Mouse (Mus musculus): Measurements from ENCODE around the gene Mogat1. TPM values are rescaled to one million over a fixed set of nuclear protein-coding genes. Genes with fewer than 3 reads are reported as not detected.
"Not testable (repeated sequence)": the region's sequence is repeated elsewhere in the genome, so short reads cannot be mapped to it uniquely, and the experiment has no call there.

The Mogat1 gene
- 0.79 TPM in 1 of 2 replicates, not detected in the other for polyA plus RNA-seq (2015; fragmentation: Nextera tagmentation; extraction: Ambion mirVana)

- no peaks in the 10 kb centered on the region for H3K36me3 ChIP-seq
- 74% methylated on average over 5 of the region's 5 CpGs for WGBS
- H3K27me3 ChIP-seq = no peaks in the 10 kb centered on the region; the same call in 1 of the 2 replicates
- peak within 1 kb of the TSS; percentile 63 for H3K4me2 ChIP-seq
- peak within 1 kb of the TSS; percentile 37 for H3K4me3 ChIP-seq
- peak within 1 kb of the TSS; percentile 69 for H3K9ac ChIP-seq
- peaks cover 7% of the 10 kb centered on the region for H3K4me1 ChIP-seq (replicated peaks)
- no peak for ATAC-seq (ENCODE audit: low FRiP score)
- no peak within 1 kb of the TSS for H3K27ac ChIP-seq
- no peaks in the 10 kb centered on the region for H3K9me3 ChIP-seq
Observed at GRCm38 (mm10) chr1:78510862-78511261, at the start of gene Mogat1. TSS of gene Mogat1 (plus strand) at chr1:78510991.

- no peak overlapping the region for H3K4me3 ChIP-seq
- H3K9ac ChIP-seq = no peak overlapping the region
- WGBS = 94% methylated on average over 5 of the region's 5 CpGs
- no peak for ATAC-seq (ENCODE audit: low FRiP score)
- H3K4me2 ChIP-seq = no peak overlapping the region
- H3K4me1 ChIP-seq (replicated peaks) = no peaks in the 10 kb centered on the region
- no peaks in the 10 kb centered on the region for H3K27me3 ChIP-seq
- H3K36me3 ChIP-seq = peaks cover 60% of the 10 kb centered on the region
- H3K27ac ChIP-seq = no peak overlapping the region
- H3K9me3 ChIP-seq = no peaks in the 10 kb centered on the region
Observed at GRCm38 (mm10) chr1:78472441-78472840, 38.4 kb upstream of the Mogat1 start.

GRCm38 (mm10) chr1:78483430-78483829 is 27.4 kb upstream of the Mogat1 start:
- no peaks in the 10 kb centered on the region for H3K9me3 ChIP-seq
- H3K36me3 ChIP-seq = peaks cover 16% of the 10 kb centered on the region
- ATAC-seq (ENCODE audit: low FRiP score) = no peak
- no peak overlapping the region for H3K4me3 ChIP-seq
- H3K27ac ChIP-seq = no peak overlapping the region
- H3K4me1 ChIP-seq (replicated peaks) = peaks cover 25% of the 10 kb centered on the region
- no peak overlapping the region for H3K9ac ChIP-seq
- no peak overlapping the region for H3K4me2 ChIP-seq
- WGBS = 93% methylated on average over 3 of the region's 3 CpGs
- H3K27me3 ChIP-seq = no peaks in the 10 kb centered on the region

GRCm38 (mm10) chr1:78484361-78484760 is 26.4 kb upstream of the Mogat1 start:
- Histone ChIP-seq H3K27ac (peak overlapping the region; percentile 35; the same call in 1 of the 2 replicates), H3K4me2 (no peak overlapping the region), H3K27me3 (no peaks in the 10 kb centered on the region), H3K9ac (peak overlapping the region; percentile 43; the same call in 1 of the 2 replicates), H3K9me3 (no peaks in the 10 kb centered on the region), H3K36me3 (peaks cover 10% of the 10 kb centered on the region), H3K4me1 (replicated peaks) (peaks cover 26% of the 10 kb centered on the region), H3K4me3 (no peak overlapping the region)
- WGBS = 49% methylated on average over 2 of the region's 2 CpGs
- no peak for ATAC-seq (ENCODE audit: low FRiP score)

- under 1% methylated on average over 28 of the region's 28 CpGs for WGBS
- Histone ChIP-seq H3K27ac (peak overlapping the region; percentile 52; the same call in 1 of the 2 replicates), H3K9ac (peak overlapping the region; percentile 90), H3K4me2 (peak overlapping the region; percentile 68), H3K36me3 (no peaks in the 10 kb centered on the region), H3K27me3 (peaks cover 11% of the 10 kb centered on the region; the same call in 1 of the 2 replicates), H3K4me1 (replicated peaks) (peaks cover 32% of the 10 kb centered on the region), H3K4me3 (peak overlapping the region; percentile 94), H3K9me3 (no peaks in the 10 kb centered on the region)
- no peak for ATAC-seq (ENCODE audit: low FRiP score)
Observed at GRCm38 (mm10) chr1:78488427-78488751, 22.4 kb upstream of the Mogat1 start.

- ATAC-seq (ENCODE audit: low FRiP score) = peak; percentile 98
- Histone ChIP-seq H3K9me3 (no peaks in the 10 kb centered on the region), H3K36me3 (no peaks in the 10 kb centered on the region), H3K27ac (peak within 1 kb of the TSS; percentile 52), H3K4me3 (peak within 1 kb of the TSS; percentile 94), H3K27me3 (peaks cover 12% of the 10 kb centered on the region; the same call in 1 of the 2 replicates), H3K9ac (peak within 1 kb of the TSS; percentile 90), H3K4me2 (peak within 1 kb of the TSS; percentile 68), H3K4me1 (replicated peaks) (peaks cover 32% of the 10 kb centered on the region)
- under 1% methylated on average over 31 of the region's 31 CpGs for WGBS
Observed at GRCm38 (mm10) chr1:78488752-78489492, 21.9 kb upstream of the Mogat1 start, which contains the start of gene Farsb. TSS of gene Farsb (minus strand) at chr1:78488897.

- Histone ChIP-seq H3K27me3 (peaks cover 17% of the 10 kb centered on the region; the same call in 1 of the 2 replicates), H3K4me3 (no peak overlapping the region), H3K27ac (no peak overlapping the region), H3K9ac (no peak overlapping the region), H3K9me3 (no peaks in the 10 kb centered on the region), H3K4me2 (no peak overlapping the region), H3K4me1 (replicated peaks) (peaks cover 32% of the 10 kb centered on the region), H3K36me3 (no peaks in the 10 kb centered on the region)
- 78% methylated on average over 1 of the region's 1 CpGs for WGBS
- no peak for ATAC-seq (ENCODE audit: low FRiP score)
Observed at GRCm38 (mm10) chr1:78490143-78490542, 20.6 kb upstream of the Mogat1 start.

GRCm38 (mm10) chr1:78501036-78501435 is 9.8 kb upstream of the Mogat1 start:
- WGBS = 93% methylated on average over 16 of the region's 16 CpGs
- no peak overlapping the region for H3K4me3 ChIP-seq
- no peaks in the 10 kb centered on the region for H3K4me1 ChIP-seq (replicated peaks)
- no peak overlapping the region for H3K27ac ChIP-seq
- H3K9me3 ChIP-seq = no peaks in the 10 kb centered on the region
- H3K36me3 ChIP-seq = no peaks in the 10 kb centered on the region
- no peak for ATAC-seq (ENCODE audit: low FRiP score)
- no peak overlapping the region for H3K4me2 ChIP-seq
- H3K9ac ChIP-seq = no peak overlapping the region
- no peaks in the 10 kb centered on the region for H3K27me3 ChIP-seq

- not testable (repeated sequence) for H3K27me3 ChIP-seq; H3K36me3 ChIP-seq; H3K4me3 ChIP-seq; H3K27ac ChIP-seq; H3K4me2 ChIP-seq; H3K4me1 ChIP-seq (replicated peaks); H3K9ac ChIP-seq; H3K9me3 ChIP-seq; ATAC-seq (ENCODE audit: low FRiP score)
- 93% methylated on average over 12 of the region's 12 CpGs for WGBS
Observed at GRCm38 (mm10) chr1:78501856-78502255, 8.9 kb upstream of the Mogat1 start.

- no peak for ATAC-seq (ENCODE audit: low FRiP score)
- no peaks in the 10 kb centered on the region for H3K4me1 ChIP-seq (replicated peaks)
- no peak overlapping the region for H3K4me2 ChIP-seq
- no peak overlapping the region for H3K4me3 ChIP-seq
- H3K36me3 ChIP-seq = no peaks in the 10 kb centered on the region
- H3K9ac ChIP-seq = no peak overlapping the region
- no peak overlapping the region for H3K27ac ChIP-seq
- H3K9me3 ChIP-seq = no peaks in the 10 kb centered on the region
- no peaks in the 10 kb centered on the region for H3K27me3 ChIP-seq
- WGBS = 95% methylated on average over 6 of the region's 6 CpGs
Observed at GRCm38 (mm10) chr1:78502527-78502926, 8.3 kb upstream of the Mogat1 start.

- Histone ChIP-seq H3K4me3 (no peak overlapping the region), H3K27ac (no peak overlapping the region), H3K9me3 (no peaks in the 10 kb centered on the region), H3K4me2 (no peak overlapping the region), H3K4me1 (replicated peaks) (peaks cover 7% of the 10 kb centered on the region), H3K9ac (no peak overlapping the region), H3K36me3 (no peaks in the 10 kb centered on the region), H3K27me3 (no peaks in the 10 kb centered on the region; the same call in 1 of the 2 replicates)
- no peak for ATAC-seq (ENCODE audit: low FRiP score)
- 65% methylated on average over 1 of the region's 1 CpGs for WGBS
Observed at GRCm38 (mm10) chr1:78507137-78507536, 3.7 kb upstream of the Mogat1 start.

GRCm38 (mm10) chr1:78511621-78512160 is 900 bp downstream of the Mogat1 start, which contains the start of gene BC035947:
TSS of gene BC035947 (minus strand) at chr1:78512158.
- Histone ChIP-seq H3K36me3 (no peaks in the 10 kb centered on the region), H3K9ac (peak within 1 kb of the TSS; percentile 69), H3K4me3 (peak within 1 kb of the TSS; percentile 37), H3K4me2 (peak within 1 kb of the TSS; percentile 63), H3K9me3 (no peaks in the 10 kb centered on the region), H3K27me3 (no peaks in the 10 kb centered on the region; the same call in 1 of the 2 replicates), H3K27ac (no peak within 1 kb of the TSS), H3K4me1 (replicated peaks) (peaks cover 7% of the 10 kb centered on the region)
- WGBS = 3% methylated on average over 25 of the region's 25 CpGs
- ATAC-seq (ENCODE audit: low FRiP score) = peak; percentile 83

Measured in hindbrain, embryonic 13.5 days (tissue).